In the genomic region with DNA sequence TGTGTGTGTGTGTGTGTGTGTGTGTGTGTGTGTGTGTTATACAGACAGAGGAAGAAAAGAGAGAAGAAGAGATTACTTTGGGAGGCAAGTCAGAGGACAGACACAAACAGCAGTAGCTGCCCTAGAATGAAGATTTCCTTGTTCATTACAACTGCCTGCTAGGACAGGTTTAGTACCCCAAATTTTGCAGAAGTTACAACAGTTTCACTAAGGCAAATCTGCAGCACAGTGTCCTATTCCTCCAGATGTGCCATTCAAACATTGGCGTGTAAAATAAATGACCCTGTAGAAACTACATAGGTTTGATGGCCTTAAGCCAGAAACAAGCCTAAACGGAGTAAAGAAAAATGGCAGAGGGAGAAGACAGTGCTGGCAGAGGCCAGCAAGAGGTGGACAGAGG, we compare ENCODE assay signal across 35 mouse cellular contexts. TPM values are rescaled to one million over a fixed set of nuclear protein-coding genes. Genes with fewer than 3 reads are reported as not detected.
A peak's percentile ranks its signal among the peaks of the same experiment; 100 is the strongest.
DNase-seq lines count a peak whose midpoint lies in the region; ATAC-seq and TF ChIP-seq lines count a peak whose summit lies in the region.
"Had no signal": no experiment of that assay in that cellular context is flagged by ENCODE, and none has a peak within 500 bp of the region (broad histone marks: within the 10 kb centered on the region; RNA-seq: fewer than 3 reads in every experiment).

No protein-coding gene starts in this region.

- no peaks in the 10 kb centered on the region for H3K4me1 ChIP-seq in thymus, adult 2 months (replicated peaks; ENCODE audit: control insufficient read depth, insufficient read depth, low read length)

- TF ChIP-seq POLR2A in thymus, adult 2 months (IDR thresholded peaks at IDR 0.05; ENCODE audit: control insufficient read depth, extremely low read depth, insufficient read depth, low read length, poor library complexity) = no peak

- no peaks in the 10 kb centered on the region for H3K36me3 ChIP-seq in splenic B cell, adult 2 months (ENCODE audit: control insufficient read depth, insufficient read depth, low read length, poor library complexity, severe bottlenecking)
- H3K36me3 ChIP-seq in thymus, adult 2 months (ENCODE audit: control insufficient read depth, insufficient read depth, low read length) = no peaks in the 10 kb centered on the region
- H3K36me3 ChIP-seq: embryonic facial prominence, embryonic 10.5 days; embryonic facial prominence, embryonic 13.5 days; forebrain, embryonic 10.5 days; G1E; heart, embryonic 12.5 days; heart, embryonic 15.5 days had no signal

- no peak overlapping the region for H3K4me3 ChIP-seq in thymus, adult 2 months (ENCODE audit: control insufficient read depth, insufficient read depth, low read length)
- H3K4me3 ChIP-seq: embryonic facial prominence, embryonic 10.5 days; embryonic facial prominence, embryonic 13.5 days; forebrain, embryonic 10.5 days; forebrain, embryonic 13.5 days; heart, embryonic 12.5 days; heart, embryonic 15.5 days had no signal

- DNase-seq in 3T3-L1 (ENCODE audit: low read depth, low spot score) = peak; percentile 22
- peak; percentile 48 for DNase-seq in A20 (ENCODE audit: low read depth, low spot score)
- peak; percentile 27 for DNase-seq in splenic B cell, adult 2 months (ENCODE audit: low read depth, low spot score)
- no peak for DNase-seq in layer of hippocampus, postnatal 10 days (ENCODE audit: low spot score in 2 of 2)
- DNase-seq in thymus, adult 2 months = no peak
- DNase-seq: adrenal gland, adult 2 months; adrenal gland, postnatal 14 days; B cell, adult 2 months; cerebellum, adult 11 months; cerebellum, adult 2 months; cerebellum, adult 9-11 months; cerebellum, postnatal 25 days; embryo, embryonic 11 days; gastrocnemius, postnatal 10 days; gastrocnemius, postnatal 36 days; heart, adult 18-20 months; heart, postnatal 10 days; heart, postnatal 36 days had no signal

- no peak for TF ChIP-seq CTCF in thymus, adult 2 months (IDR thresholded peaks at IDR 0.05; ENCODE audit: borderline replicate concordance, control insufficient read depth, extremely low read depth, insufficient read depth, low read length, poor library complexity)

- 90% methylated on average over 2 of the region's 2 CpGs for WGBS in thymus, adult 2 months

- ATAC-seq in granulocyte monocyte progenitor cell, adult 5-6 weeks (replicated peaks; ENCODE audit: poor library complexity, severe bottlenecking) = peak; percentile 55
- ATAC-seq: forebrain, embryonic 13.5 days; forebrain, embryonic 16.5 days; hindbrain, postnatal 0 days; inflammation-experienced regulatory T-cells, adult 6 months had no signal

- H3K27ac ChIP-seq in thymus, adult 2 months (ENCODE audit: control insufficient read depth, insufficient read depth, low read length) = no peak overlapping the region
- H3K27ac ChIP-seq: embryonic facial prominence, embryonic 10.5 days; embryonic facial prominence, embryonic 13.5 days; forebrain, embryonic 10.5 days; forebrain, embryonic 13.5 days; heart, embryonic 15.5 days; hindbrain, embryonic 14.5 days; hindbrain, postnatal 0 days had no signal

- H3K27me3 ChIP-seq in splenic B cell, adult 2 months (ENCODE audit: control insufficient read depth, insufficient read depth, low read length, poor library complexity, severe bottlenecking) = no peaks in the 10 kb centered on the region
- H3K27me3 ChIP-seq in thymus, adult 2 months (ENCODE audit: control insufficient read depth, insufficient read depth, low read length) = no peaks in the 10 kb centered on the region
- H3K27me3 ChIP-seq: CH12.LX; embryonic facial prominence, embryonic 13.5 days; forebrain, embryonic 13.5 days; heart, embryonic 12.5 days; heart, embryonic 15.5 days had no signal

RNA-seq across cellular contexts. Expression of a gene that starts 46.3 kb away (rescaled TPM):
- total RNA-seq in granulocyte monocyte progenitor cell, adult 5-6 weeks (2014; fragmentation: Nextera tagmentation) = not detected in 2 replicates
- not detected in 2 replicates for total RNA-seq in granulocyte monocyte progenitor cell, adult 5-6 weeks (2017)
- total RNA-seq in layer of hippocampus, postnatal 10 days (2021) = not detected
- polyA plus RNA-seq in thymus, adult 2 months (2012; rRNA removed) = not detected in 2 replicates
- total RNA-seq: adrenal gland, adult 2 months; adrenal gland, postnatal 14 days; adrenal gland, postnatal 4 days; CH12.LX; G1E; gastrocnemius, adult 18-20 months; gastrocnemius, postnatal 10 days; gastrocnemius, postnatal 36 days; heart, adult 18-20 months; heart, postnatal 10 days; heart, postnatal 36 days; hindbrain, postnatal 0 days had no signal
- polyA plus RNA-seq: adrenal gland, adult 2 months; cerebellum, adult 2 months; cortical plate, adult 2 months; embryonic facial prominence, embryonic 10.5 days; embryonic facial prominence, embryonic 13.5 days; forebrain, embryonic 10.5 days; forebrain, embryonic 13.5 days; forebrain, embryonic 16.5 days; G1E; heart, embryonic 12.5 days; heart, embryonic 15.5 days; hindbrain, embryonic 11.5 days; hindbrain, embryonic 14.5 days; hindbrain, postnatal 0 days; inflammation-experienced regulatory T-cells, adult 6 months had no signal

Comparison
In these comparisons a context has a peak if more than half of its experiments do, and no peak if none do; other contexts are left out.
1. DNase-seq: peak in 3T3-L1 (single experiment), A20 (single experiment) and splenic B cell, adult 2 months (single experiment); none in layer of hippocampus, postnatal 10 days (0 of 2) and thymus, adult 2 months (single experiment).